Comparison of ENCODE assay signal across 9 mouse cellular contexts in the genomic region with DNA sequence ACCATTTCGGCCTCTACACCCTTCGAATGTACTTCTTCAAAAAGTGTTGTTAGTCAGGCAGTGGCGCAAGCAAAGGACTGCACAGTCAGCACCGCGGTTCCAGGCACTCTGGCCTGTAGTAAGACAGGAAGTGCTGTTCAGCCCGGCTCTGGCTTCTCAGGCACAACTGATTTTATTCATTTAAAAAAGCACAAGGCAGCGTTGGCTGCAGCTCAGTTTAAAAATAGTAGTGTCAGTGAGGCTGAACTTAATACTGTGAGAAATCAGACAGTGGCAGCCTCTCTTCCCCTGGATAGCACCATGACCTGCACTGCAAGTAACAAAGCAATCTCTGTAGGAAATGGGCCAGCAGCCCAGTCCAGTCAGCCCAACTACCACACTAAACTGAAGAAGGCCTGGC. TPM values are rescaled to one million over a fixed set of nuclear protein-coding genes. Genes with fewer than 3 reads are reported as not detected.
DNase-seq lines count a peak whose midpoint lies in the region; ATAC-seq lines count a peak whose summit lies in the region.
"Had no signal": no experiment of that assay in that cellular context is flagged by ENCODE, and none has a peak within 500 bp of the region (broad histone marks: within the 10 kb centered on the region; RNA-seq: fewer than 3 reads in every experiment).

No protein-coding gene starts in this region.

- H3K27me3 ChIP-seq in midbrain, embryonic 16.5 days (ENCODE audit: control insufficient read depth, insufficient read depth, low read depth, low read length) = no peaks in the 10 kb centered on the region
- no peaks in the 10 kb centered on the region for H3K27me3 ChIP-seq in midbrain, embryonic 15.5 days (replicated peaks)
- H3K27me3 ChIP-seq in lung, embryonic 15.5 days = no peaks in the 10 kb centered on the region
- H3K27me3 ChIP-seq in stomach, embryonic 16.5 days (ENCODE audit: control insufficient read depth, insufficient read depth, low read length) = no peaks in the 10 kb centered on the region

- intact Hi-C loops in gastrocnemius, postnatal 36 days (cut with DNase I) = no loop called here

- no peak overlapping the region for H3K4me3 ChIP-seq in midbrain, embryonic 16.5 days (ENCODE audit: low read depth, low read length)
- no peak overlapping the region for H3K4me3 ChIP-seq in midbrain, embryonic 15.5 days
- H3K4me3 ChIP-seq in lung, embryonic 15.5 days = no peak overlapping the region
- H3K4me3 ChIP-seq in stomach, embryonic 16.5 days (replicated peaks; ENCODE audit: low read length) = no peak overlapping the region

- 0 out of 2 replicates have a peak, but pooled peaks cover 2% of the 10 kb centered on the region for H3K4me1 ChIP-seq in midbrain, embryonic 16.5 days (ENCODE audit: control insufficient read depth, insufficient read depth, low read length)
- H3K4me1 ChIP-seq in midbrain, embryonic 15.5 days = no peaks in the 10 kb centered on the region
- peaks cover 8% of the 10 kb centered on the region; the same call in 1 of the 2 replicates for H3K4me1 ChIP-seq in lung, embryonic 15.5 days
- peaks cover 11% of the 10 kb centered on the region; the same call in 1 of the 2 replicates for H3K4me1 ChIP-seq in stomach, embryonic 16.5 days (ENCODE audit: control insufficient read depth, insufficient read depth, low read length)

- ATAC-seq in midbrain, embryonic 16.5 days = 0 out of 2 replicates have a peak, but pooled peaks have one; percentile 36
- no peak for ATAC-seq in midbrain, embryonic 15.5 days (replicated peaks)
- ATAC-seq in lung, embryonic 15.5 days (ENCODE audit: borderline replicate concordance, extremely low read depth, low FRiP score, low TSS enrichment) = peak; percentile 72; the same call in 1 of the 2 replicates
- no peak for ATAC-seq in stomach, embryonic 16.5 days (ENCODE audit: insufficient read depth, low FRiP score)

- H3K27ac ChIP-seq in midbrain, embryonic 16.5 days (ENCODE audit: low read length) = peak overlapping the region; percentile 47; the same call in 1 of the 2 replicates
- no peak overlapping the region for H3K27ac ChIP-seq in midbrain, embryonic 15.5 days
- H3K27ac ChIP-seq in lung, embryonic 15.5 days = peak overlapping the region; percentile 46; the same call in 1 of the 2 replicates
- peak overlapping the region; percentile 66 for H3K27ac ChIP-seq in stomach, embryonic 16.5 days (ENCODE audit: low read length)
- H3K27ac ChIP-seq: liver, embryonic 14.5 days had no signal

- no peaks in the 10 kb centered on the region for H3K9me3 ChIP-seq in midbrain, embryonic 16.5 days (replicated peaks; ENCODE audit: control insufficient read depth, low read length, poor library complexity, severe bottlenecking)
- no peaks in the 10 kb centered on the region for H3K9me3 ChIP-seq in midbrain, embryonic 15.5 days
- H3K9me3 ChIP-seq in lung, embryonic 15.5 days = no peaks in the 10 kb centered on the region
- no peaks in the 10 kb centered on the region for H3K9me3 ChIP-seq in stomach, embryonic 16.5 days (replicated peaks; ENCODE audit: control insufficient read depth, low read length)

- no peak overlapping the region for H3K9ac ChIP-seq in midbrain, embryonic 16.5 days (ENCODE audit: low read depth, low read length)
- no peak overlapping the region for H3K9ac ChIP-seq in midbrain, embryonic 15.5 days
- H3K9ac ChIP-seq in lung, embryonic 15.5 days = no peak overlapping the region
- H3K9ac ChIP-seq in stomach, embryonic 16.5 days (ENCODE audit: low read length) = no peak overlapping the region
- H3K9ac ChIP-seq: liver, embryonic 14.5 days had no signal

- peak; percentile 53 to 55 for DNase-seq in cerebellum, adult 18-20 months
- DNase-seq in gastrocnemius, postnatal 36 days = peak; percentile 47 to 54
- peak; percentile 59 to 76 for DNase-seq in kidney, postnatal 25 days
- DNase-seq in MN1 (ENCODE audit: low spot score) = no peak

- peaks cover 21% of the 10 kb centered on the region for H3K36me3 ChIP-seq in midbrain, embryonic 16.5 days (ENCODE audit: control insufficient read depth, insufficient read depth, low read length)
- peaks cover 19% of the 10 kb centered on the region; the same call in 1 of the 2 replicates for H3K36me3 ChIP-seq in midbrain, embryonic 15.5 days (replicated peaks)
- H3K36me3 ChIP-seq in lung, embryonic 15.5 days = peaks cover 31% of the 10 kb centered on the region
- H3K36me3 ChIP-seq in stomach, embryonic 16.5 days (ENCODE audit: control insufficient read depth, insufficient read depth, low read length) = 0 out of 2 replicates have a peak, but pooled peaks cover 22% of the 10 kb centered on the region

- 86% methylated on average over 7 of the region's 7 CpGs for WGBS in midbrain, embryonic 16.5 days
- WGBS in midbrain, embryonic 15.5 days = 80% methylated on average over 7 of the region's 7 CpGs
- WGBS in lung, embryonic 15.5 days = 57% methylated on average over 7 of the region's 7 CpGs
- 63% methylated on average over 7 of the region's 7 CpGs for WGBS in stomach, embryonic 16.5 days

- no peak overlapping the region for H3K4me2 ChIP-seq in midbrain, embryonic 16.5 days (ENCODE audit: low read length)
- no peak overlapping the region for H3K4me2 ChIP-seq in midbrain, embryonic 15.5 days
- H3K4me2 ChIP-seq in lung, embryonic 15.5 days = no peak overlapping the region
- H3K4me2 ChIP-seq in stomach, embryonic 16.5 days (ENCODE audit: low read depth, low read length) = no peak overlapping the region

RNA-seq across cellular contexts. Expression of gene Nrbf2, which starts 59.0 kb away (rescaled TPM):
- polyA plus RNA-seq in midbrain, embryonic 16.5 days (2015; fragmentation: Nextera tagmentation; extraction: Ambion mirVana) = 41.6 and 41.9 TPM in 2 replicates
- polyA plus RNA-seq in midbrain, embryonic 15.5 days (2015; fragmentation: Nextera tagmentation; extraction: Ambion mirVana) = 37.3 and 40.4 TPM in 2 replicates
- total RNA-seq in gastrocnemius, postnatal 36 days (2021) = 10 to 100 TPM; 10.4 to 12.4 TPM
- polyA plus RNA-seq in lung, embryonic 15.5 days (2015; fragmentation: Nextera tagmentation; extraction: Ambion mirVana) = 34.4 and 35.3 TPM in 2 replicates
- polyA plus RNA-seq in stomach, embryonic 16.5 days (2015; fragmentation: Nextera tagmentation; extraction: Ambion mirVana) = 35.7 and 37.6 TPM in 2 replicates

Comparison
In these comparisons a context has a peak if more than half of its experiments do, and no peak if none do; other contexts are left out.
1. ATAC-seq: peak in midbrain, embryonic 16.5 days (single experiment) and lung, embryonic 15.5 days (single experiment); none in midbrain, embryonic 15.5 days (single experiment) and stomach, embryonic 16.5 days (single experiment).